Mouse (Mus musculus) hindbrain, embryonic 11.5 days (tissue): ENCODE results near the gene AU021092. TPM values are rescaled to one million over a fixed set of nuclear protein-coding genes. Genes with fewer than 3 reads are reported as not detected.

Experiments used
- ATAC-seq: fragments of 200-750 bp; cut with Nextera tagmentation; 2 replicates; pipeline ENCODE4 v1.8.0; 2017; ENCODE audit warnings: mild to moderate bottlenecking, moderate TSS enrichment, moderate library complexity; ENCODE audit not compliant: low FRiP score
- DNase-seq: peaks from one replicate; pipeline ENCODE4 v3.0.0-alpha.2; 2015; ENCODE audit warnings: low spot score
- H3K27ac ChIP-seq: fragments of 300-500 bp; sonication (generic); 2 replicates; pipeline ENCODE4 v1.5.1; 2014; ENCODE audit warnings: mild to moderate bottlenecking, low read depth, low read length
- H3K27me3 ChIP-seq: fragments of 300-500 bp; sonication (generic); 2 replicates; pipeline ENCODE4 v1.6.1; 2014; ENCODE audit warnings: mild to moderate bottlenecking, low read length, moderate library complexity, mixed read lengths; ENCODE audit not compliant: control insufficient read depth, insufficient read depth
- H3K36me3 ChIP-seq: fragments of 300-500 bp; sonication (generic); 2 replicates; pipeline ENCODE4 v1.6.1; 2014; ENCODE audit warnings: mild to moderate bottlenecking, low read length, moderate library complexity, mixed read lengths; ENCODE audit not compliant: control insufficient read depth, insufficient read depth
- H3K4me1 ChIP-seq: fragments of 300-500 bp; sonication (generic); replicated peaks from 2 replicates; pipeline ENCODE4 v1.6.1; 2014; ENCODE audit warnings: low read length, mixed read lengths; ENCODE audit not compliant: control insufficient read depth, insufficient read depth
- H3K4me2 ChIP-seq: fragments of 300-500 bp; sonication (generic); replicated peaks from 2 replicates; pipeline ENCODE4 v1.6.1; 2014; ENCODE audit warnings: mild to moderate bottlenecking, low read depth, low read length
- H3K4me3 ChIP-seq: fragments of 300-500 bp; sonication (generic); 2 replicates; pipeline ENCODE4 v1.5.1; 2014; ENCODE audit warnings: low read depth, low read length
- H3K9ac ChIP-seq: fragments of 300-500 bp; sonication (generic); 2 replicates; pipeline ENCODE4 v1.6.1; 2014; ENCODE audit warnings: low read depth, low read length
- H3K9me3 ChIP-seq: fragments of 300-500 bp; sonication (generic); 2 replicates; pipeline ENCODE4 v1.6.1; 2016; ENCODE audit warnings: low read length; ENCODE audit not compliant: control insufficient read depth
- WGBS: fragments of 180-500 bp; shearing (Covaris S2); extraction: QIAGEN DNeasy Blood & Tissue Kit; methylation state at CpG from one replicate; pipeline ENCODE4 v1.1.7; 2014; 5-methylcytosine and 5-hydroxymethylcytosine counted together
- polyA plus RNA-seq: library from polyadenylated mRNA; unstranded; fragments of >200 nt; fragmentation: Nextera tagmentation; extraction: Ambion mirVana; gene quantifications from 2 replicates; pipeline ENCODE4 v1.2.1, GENCODE M21; 2014

Gene AU021092
- 5.3 and 7.0 TPM in 2 replicates for polyA plus RNA-seq

DNA sequence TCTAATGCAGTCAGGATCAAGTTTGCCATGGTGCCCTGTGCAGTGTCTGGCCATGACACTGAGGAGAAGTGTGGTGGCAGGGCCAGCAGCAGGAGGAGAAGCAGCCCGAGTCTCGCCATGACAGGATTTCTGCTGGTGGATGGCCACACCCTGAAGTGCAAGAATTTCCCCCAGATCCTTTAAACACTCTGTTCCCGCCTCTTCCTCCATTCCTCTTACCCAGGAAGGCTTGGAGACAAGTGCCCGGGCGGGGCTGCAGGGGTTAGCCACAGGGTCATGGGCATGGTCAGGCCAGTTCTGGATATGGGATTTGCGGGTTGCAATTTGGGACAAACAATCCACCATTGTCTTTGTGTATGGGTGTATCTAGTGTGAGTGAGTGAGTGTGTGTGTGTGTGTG is at the start of gene AU021092:
TSS of gene AU021092 (minus strand) at position 160 of the 400 bp plus-strand sequence.
- no peak within 1 kb of the TSS for H3K27ac ChIP-seq
- no peak within 1 kb of the TSS for H3K9ac ChIP-seq
- 73% methylated on average over 6 of the region's 6 CpGs for WGBS
- no peak for DNase-seq
- H3K4me3 ChIP-seq, result no peak within 1 kb of the TSS
- H3K27me3 ChIP-seq, result no peaks in the 10 kb centered on the region
- ATAC-seq, result no peak
- H3K4me1 ChIP-seq, result no peaks in the 10 kb centered on the region
- H3K4me2 ChIP-seq, result no peak within 1 kb of the TSS
- no peaks in the 10 kb centered on the region for H3K36me3 ChIP-seq
- H3K9me3 ChIP-seq, result no peaks in the 10 kb centered on the region

DNA sequence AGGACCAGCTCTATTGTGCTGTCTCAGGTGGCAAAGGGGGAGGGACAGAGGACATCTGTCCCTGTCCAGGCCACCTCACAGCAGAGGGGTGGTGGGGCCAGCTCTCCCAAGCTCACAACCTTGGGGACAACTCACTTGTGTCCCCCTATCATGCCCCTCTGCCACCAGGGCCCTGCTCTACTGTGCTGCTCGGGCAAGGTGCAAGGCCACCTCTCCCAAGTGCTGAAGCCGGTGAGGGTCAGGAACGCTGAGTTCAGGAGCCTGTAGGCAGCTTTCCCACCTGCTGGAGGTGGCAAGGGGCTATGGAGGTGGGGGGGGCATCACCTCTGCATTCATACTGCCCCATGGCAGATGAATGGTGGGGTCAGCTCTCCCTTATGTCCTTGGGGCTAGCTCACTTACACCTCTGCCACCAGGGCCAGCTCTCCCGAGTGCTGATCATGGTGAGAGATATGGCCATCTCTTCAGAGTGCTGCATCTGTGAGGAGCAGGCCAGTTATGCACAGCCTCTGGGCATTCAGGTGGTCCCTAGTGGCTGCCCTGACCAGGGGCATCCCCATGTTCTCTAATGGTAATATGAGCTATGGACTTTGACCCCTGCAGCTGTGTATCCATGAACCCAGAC is 49.4 kb upstream of the AU021092 start:
- WGBS, result 82% methylated on average over 4 of the region's 4 CpGs
- Histone ChIP-seq H3K27ac (no peak overlapping the region), H3K9me3 (no peaks in the 10 kb centered on the region), H3K4me1 (no peaks in the 10 kb centered on the region), H3K9ac (no peak overlapping the region), H3K4me2 (no peak overlapping the region), H3K27me3 (no peaks in the 10 kb centered on the region), H3K36me3 (no peaks in the 10 kb centered on the region), H3K4me3 (no peak overlapping the region)
- ATAC-seq (no peak), DNase-seq (no peak)

GRCm38 (mm10) chr16:5263926-5264325 is 41.8 kb upstream of the AU021092 start:
- 85% methylated on average over 7 of the region's 7 CpGs for WGBS
- H3K27me3 ChIP-seq, result no peaks in the 10 kb centered on the region
- no peak for ATAC-seq

DNA sequence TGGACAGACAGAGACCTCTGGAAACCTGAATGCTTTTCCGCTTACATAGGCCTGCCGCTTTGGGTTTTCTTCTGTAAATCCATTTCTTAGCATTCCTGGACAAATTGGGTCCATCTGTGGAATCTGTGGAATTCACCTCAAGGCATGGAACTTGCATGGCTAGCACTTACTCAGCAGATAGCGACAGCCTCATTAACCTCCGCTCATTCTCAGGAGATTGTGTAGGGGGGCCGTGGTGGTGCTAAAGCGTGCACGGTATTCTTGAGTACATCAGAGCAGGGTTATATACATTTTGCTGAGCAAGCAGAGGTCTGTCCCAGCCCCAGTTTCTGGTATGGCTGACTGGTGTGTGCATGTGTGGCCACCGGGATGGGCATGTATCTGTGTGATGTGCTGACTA is 41.1 kb upstream of the AU021092 start:
- H3K36me3 ChIP-seq, result no peaks in the 10 kb centered on the region
- H3K9me3 ChIP-seq, result no peaks in the 10 kb centered on the region
- no peak overlapping the region for H3K9ac ChIP-seq
- ATAC-seq (no peak), DNase-seq (peak; percentile 17)
- H3K27me3 ChIP-seq, result no peaks in the 10 kb centered on the region
- H3K4me3 ChIP-seq, result no peak overlapping the region
- 70% methylated on average over 8 of the region's 8 CpGs for WGBS
- no peak overlapping the region for H3K4me2 ChIP-seq
- H3K4me1 ChIP-seq, result no peaks in the 10 kb centered on the region
- H3K27ac ChIP-seq, result no peak overlapping the region

More at GRCm38 (mm10) chr16:5263926-5264325, 41.8 kb upstream of the AU021092 start:
- no peak overlapping the region for H3K9ac ChIP-seq
- no peak overlapping the region for H3K4me2 ChIP-seq
- H3K36me3 ChIP-seq, result no peaks in the 10 kb centered on the region
- no peak overlapping the region for H3K27ac ChIP-seq
- H3K4me1 ChIP-seq, result no peaks in the 10 kb centered on the region
- no peak overlapping the region for H3K4me3 ChIP-seq
- no peaks in the 10 kb centered on the region for H3K9me3 ChIP-seq
- DNase-seq, result no peak

DNA sequence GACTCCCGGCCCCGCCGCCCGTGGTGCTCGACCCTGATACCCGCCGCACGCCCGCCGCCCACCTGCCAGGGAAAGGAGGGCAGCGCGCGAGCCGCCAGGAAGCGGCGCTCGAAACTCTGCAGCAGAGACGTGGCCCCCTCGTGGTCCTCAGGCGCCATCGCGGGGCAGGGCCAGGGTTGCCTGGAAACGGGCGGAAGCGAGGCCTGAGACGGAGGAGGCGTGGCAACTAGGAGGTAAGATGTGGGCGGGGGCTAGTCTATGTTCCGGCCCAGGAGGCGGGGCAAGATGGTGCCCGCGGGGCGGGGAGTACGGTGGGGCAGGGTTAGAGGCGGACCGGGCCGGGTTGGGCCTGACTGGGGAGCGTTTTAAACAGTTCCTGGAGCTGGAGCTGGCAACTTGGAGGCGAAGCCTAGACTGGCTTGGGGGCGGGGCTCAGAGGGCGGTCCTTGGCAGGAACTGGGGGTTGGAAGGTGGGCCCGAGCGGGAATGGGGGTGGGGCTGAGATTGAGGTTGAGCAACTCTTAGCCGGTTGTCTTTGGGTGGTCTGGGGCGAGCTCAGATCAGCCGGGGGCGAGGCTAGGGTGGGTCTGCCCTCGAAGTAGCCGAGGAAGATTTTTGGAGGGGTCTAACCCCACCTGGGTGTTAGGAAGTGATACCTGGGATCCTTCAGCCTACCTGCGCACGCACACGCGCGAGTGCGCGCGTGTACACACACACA is 33.8 kb upstream of the AU021092 start, which contains the start of gene Eef2kmt:
TSS of gene Eef2kmt (minus strand) at position 205 of the 718 bp plus-strand sequence.
- ATAC-seq, result peak; percentile 96
- WGBS, result 2% methylated on average over 48 of the region's 57 CpGs
- Histone ChIP-seq H3K9ac (peak within 1 kb of the TSS; percentile 61), H3K36me3 (no peaks in the 10 kb centered on the region), H3K27ac (peak within 1 kb of the TSS; percentile 25; the same call in 1 of the 2 replicates), H3K4me3 (peak within 1 kb of the TSS; percentile 51), H3K27me3 (no peaks in the 10 kb centered on the region), H3K4me1 (0 out of 2 replicates have a peak, but pooled peaks cover 3% of the 10 kb centered on the region), H3K4me2 (peak within 1 kb of the TSS; percentile 71), H3K9me3 (no peaks in the 10 kb centered on the region)
- peak; percentile 99 for DNase-seq

GRCm38 (mm10) chr16:5255081-5255740 is 33.1 kb upstream of the AU021092 start:
- H3K9me3 ChIP-seq, result no peaks in the 10 kb centered on the region
- DNase-seq (peak; percentile 51), ATAC-seq (peak; percentile 30; the same call in 1 of the 2 replicates)
- 3% methylated on average over 25 of the region's 27 CpGs for WGBS
- H3K27me3 ChIP-seq, result no peaks in the 10 kb centered on the region
- H3K4me1 ChIP-seq, result 0 out of 2 replicates have a peak, but pooled peaks cover 3% of the 10 kb centered on the region
- H3K9ac ChIP-seq, result peak overlapping the region; percentile 61
- H3K27ac ChIP-seq, result peak overlapping the region; percentile 4; the same call in 1 of the 2 replicates
- H3K36me3 ChIP-seq, result no peaks in the 10 kb centered on the region
- H3K4me2 ChIP-seq, result peak overlapping the region; percentile 71
- H3K4me3 ChIP-seq, result peak overlapping the region; percentile 51

DNA sequence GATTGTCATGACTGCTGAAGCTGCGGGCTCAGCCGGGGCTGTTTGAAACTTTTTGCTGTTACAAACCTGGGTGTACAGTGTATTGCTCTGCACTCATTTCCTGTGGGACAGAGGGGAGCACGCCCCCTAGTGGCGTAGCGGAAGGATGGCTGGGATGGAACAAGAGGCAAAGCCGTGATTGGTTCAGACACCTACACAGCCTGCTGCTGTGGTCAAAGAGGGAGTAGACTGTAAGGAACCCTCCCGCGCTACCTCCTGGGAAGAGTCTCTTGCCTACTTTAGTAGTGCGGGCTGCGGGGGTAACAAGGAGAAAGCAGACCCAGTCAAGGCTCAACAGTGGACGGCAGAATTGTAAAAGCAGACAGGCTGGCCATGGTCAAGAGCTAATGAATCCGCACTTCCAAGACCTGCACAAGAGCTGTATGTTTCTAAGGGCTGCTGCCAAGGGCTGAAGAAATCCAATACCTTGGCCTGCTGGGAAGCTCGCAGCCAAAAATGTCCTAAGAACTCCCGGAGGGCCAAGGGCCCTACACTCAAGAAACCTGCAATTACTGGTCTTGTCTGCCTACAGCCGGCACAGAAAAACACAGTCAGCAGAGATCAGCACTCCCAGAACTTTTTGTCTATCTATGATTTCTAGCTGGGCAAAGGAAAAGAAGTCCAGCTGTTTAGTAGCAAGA is 32.4 kb upstream of the AU021092 start:
- H3K36me3 ChIP-seq, result no peaks in the 10 kb centered on the region
- no peaks in the 10 kb centered on the region for H3K27me3 ChIP-seq
- ATAC-seq, result peak; percentile 48
- H3K4me1 ChIP-seq, result 0 out of 2 replicates have a peak, but pooled peaks cover 3% of the 10 kb centered on the region
- peak overlapping the region; percentile 51 for H3K4me3 ChIP-seq
- WGBS, result 5% methylated on average over 15 of the region's 15 CpGs
- H3K9ac ChIP-seq, result 0 out of 2 replicates have a peak overlapping the region, but pooled peaks have one; percentile 21
- H3K9me3 ChIP-seq, result no peaks in the 10 kb centered on the region
- no peak overlapping the region; the same call in 1 of the 2 replicates for H3K27ac ChIP-seq
- H3K4me2 ChIP-seq, result peak overlapping the region; percentile 71
- DNase-seq, result peak; percentile 82

DNA sequence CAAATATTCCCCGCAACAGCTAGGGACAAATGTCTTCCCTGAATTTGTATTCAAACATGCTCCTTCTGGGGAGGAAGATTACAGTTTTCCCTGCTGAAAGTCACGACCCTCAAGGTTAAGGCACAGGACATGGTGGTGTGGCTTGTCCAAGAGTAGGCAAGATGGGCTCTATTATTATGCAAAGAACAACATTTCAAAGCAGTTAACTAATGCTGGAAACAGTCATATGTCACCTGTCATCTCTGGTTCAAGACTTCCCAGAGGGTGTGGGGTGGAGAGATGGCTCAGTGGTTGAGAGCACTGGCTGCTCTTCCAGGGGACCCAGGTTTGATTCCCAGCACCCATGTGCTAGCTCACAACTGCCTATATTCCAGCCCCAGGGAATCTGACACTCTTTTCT is 30.2 kb upstream of the AU021092 start:
- H3K9me3 ChIP-seq, result no peaks in the 10 kb centered on the region
- H3K27ac ChIP-seq, result no peak overlapping the region
- ATAC-seq, result no peak
- H3K9ac ChIP-seq, result no peak overlapping the region
- no peaks in the 10 kb centered on the region for H3K27me3 ChIP-seq
- H3K4me1 ChIP-seq, result 0 out of 2 replicates have a peak, but pooled peaks cover 3% of the 10 kb centered on the region
- no peak for DNase-seq
- no peak overlapping the region for H3K4me3 ChIP-seq
- no peak overlapping the region for H3K4me2 ChIP-seq
- 83% methylated on average over 2 of the region's 2 CpGs for WGBS
- no peaks in the 10 kb centered on the region for H3K36me3 ChIP-seq
